In the genomic region with DNA sequence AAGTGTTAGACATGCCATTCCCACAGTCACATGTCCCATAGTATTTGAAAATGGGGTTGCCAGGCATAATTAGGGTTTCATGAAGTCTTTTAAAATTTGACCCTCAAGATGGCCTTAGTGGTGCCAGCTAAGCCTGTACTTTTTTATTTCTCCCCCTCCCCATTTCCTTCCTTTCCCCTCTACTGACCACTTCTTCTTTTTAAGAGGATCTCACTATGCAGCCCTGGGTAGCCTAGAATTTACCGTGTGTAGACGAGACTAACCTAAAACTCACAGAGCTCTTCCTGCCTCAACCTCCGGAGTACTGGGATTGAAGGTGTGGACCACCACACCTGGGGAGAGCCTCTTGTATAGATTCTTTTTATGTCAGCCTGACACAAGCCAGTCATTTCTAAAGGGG, we compare ENCODE assay signal across 35 mouse cellular contexts.
"Had no signal": no experiment of that assay in that cellular context is flagged by ENCODE, and none has a peak within 500 bp of the region (broad histone marks: within the 10 kb centered on the region; RNA-seq: fewer than 3 reads in every experiment).

No protein-coding gene starts in this region.

- H3K36me3 ChIP-seq: heart, embryonic 10.5 days; heart, embryonic 12.5 days; heart, embryonic 13.5 days; heart, embryonic 15.5 days; hindbrain, embryonic 10.5 days; hindbrain, embryonic 12.5 days; hindbrain, embryonic 13.5 days; hindbrain, embryonic 15.5 days; intestine, embryonic 15.5 days; kidney, embryonic 15.5 days had no signal

- H3K4me1 ChIP-seq: heart, embryonic 10.5 days; heart, embryonic 13.5 days; heart, embryonic 15.5 days; hindbrain, embryonic 13.5 days; hindbrain, embryonic 15.5 days; intestine, embryonic 15.5 days; kidney, embryonic 15.5 days had no signal

- H3K27me3 ChIP-seq: heart, embryonic 13.5 days; heart, embryonic 15.5 days; hindbrain, embryonic 12.5 days; hindbrain, embryonic 13.5 days; intestine, embryonic 15.5 days had no signal

- H3K27ac ChIP-seq: heart, embryonic 10.5 days; heart, embryonic 13.5 days; heart, embryonic 15.5 days; hindbrain, embryonic 10.5 days; hindbrain, embryonic 12.5 days; hindbrain, embryonic 13.5 days; hindbrain, embryonic 14.5 days; hindbrain, embryonic 15.5 days; hindbrain, postnatal 0 days; intestine, embryonic 15.5 days; kidney, embryonic 15.5 days; kidney, postnatal 0 days; layer of hippocampus, adult 2 months; left cerebral cortex, adult 2 months had no signal

- H3K9me3 ChIP-seq: heart, embryonic 10.5 days; heart, embryonic 15.5 days; hindbrain, embryonic 15.5 days; intestine, embryonic 15.5 days; kidney, embryonic 15.5 days had no signal

- ATAC-seq: hindbrain, embryonic 16.5 days; hindbrain, postnatal 0 days; inflammation-experienced regulatory T-cells, adult 6 months; intestine, embryonic 15.5 days; intestine, embryonic 16.5 days; intestine, postnatal 0 days had no signal

- H3K4me2 ChIP-seq: heart, embryonic 11.5 days; heart, embryonic 12.5 days; heart, embryonic 13.5 days; heart, embryonic 15.5 days; hindbrain, embryonic 12.5 days; hindbrain, embryonic 13.5 days; hindbrain, embryonic 14.5 days; hindbrain, embryonic 15.5 days; intestine, embryonic 15.5 days; kidney, embryonic 15.5 days had no signal

- H3K4me3 ChIP-seq: heart, embryonic 10.5 days; heart, embryonic 12.5 days; heart, embryonic 13.5 days; heart, embryonic 15.5 days; hindbrain, embryonic 10.5 days; hindbrain, embryonic 12.5 days; hindbrain, embryonic 13.5 days; hindbrain, embryonic 15.5 days; intestine, embryonic 15.5 days; kidney, embryonic 15.5 days; layer of hippocampus, adult 2 months; left cerebral cortex, adult 2 months had no signal

- H3K9ac ChIP-seq: heart, embryonic 12.5 days; heart, embryonic 13.5 days; heart, embryonic 15.5 days; hindbrain, embryonic 12.5 days; hindbrain, embryonic 13.5 days; hindbrain, embryonic 14.5 days; hindbrain, embryonic 15.5 days; intestine, embryonic 15.5 days; kidney, embryonic 15.5 days had no signal

- DNase-seq: heart, postnatal 10 days; heart, postnatal 14 days; heart, postnatal 36 days; heart, postnatal 4 days; kidney, adult 11 months; kidney, adult 18-20 months; kidney, adult 2 months; kidney, adult 8-10 months; kidney, adult 9 months; kidney, postnatal 10 days; kidney, postnatal 25 days; kidney, postnatal 36 days; kidney, postnatal 4 days; layer of hippocampus, adult 9-11 months; layer of hippocampus, postnatal 36 days had no signal
